12 mouse cellular contexts compared by ENCODE assay signal in genomic region chr17:85377496-85377895, GRCm38 (mm10).
"Had no signal": no experiment of that assay in that cellular context is flagged by ENCODE, and none has a peak within 500 bp of the region (broad histone marks: within the 10 kb centered on the region; RNA-seq: fewer than 3 reads in every experiment).

No protein-coding gene starts in this region.

- ATAC-seq: intestine, embryonic 15.5 days; midbrain, embryonic 15.5 days had no signal

- H3K4me1 ChIP-seq: neural tube, embryonic 12.5 days had no signal

- DNase-seq: kidney, adult 2 months; kidney, postnatal 25 days; layer of hippocampus, postnatal 36 days; liver, embryonic 13.5 days; lung, adult 2 months; thymus, postnatal 4 days had no signal

- H3K27ac ChIP-seq: intestine, embryonic 15.5 days; kidney, embryonic 15.5 days; limb, embryonic 15.5 days; liver, embryonic 13.5 days; midbrain, embryonic 15.5 days; neural tube, embryonic 12.5 days; stomach, postnatal 0 days had no signal

- H3K9me3 ChIP-seq: intestine, embryonic 15.5 days; kidney, embryonic 15.5 days; limb, embryonic 15.5 days; liver, embryonic 13.5 days; midbrain, embryonic 15.5 days; neural tube, embryonic 12.5 days had no signal

- H3K4me3 ChIP-seq: intestine, embryonic 15.5 days; kidney, embryonic 15.5 days; limb, embryonic 15.5 days; liver, embryonic 13.5 days; midbrain, embryonic 15.5 days; neural tube, embryonic 12.5 days had no signal

- H3K9ac ChIP-seq: intestine, embryonic 15.5 days; kidney, embryonic 15.5 days; limb, embryonic 15.5 days; liver, embryonic 13.5 days; midbrain, embryonic 15.5 days; neural tube, embryonic 12.5 days had no signal

- H3K27me3 ChIP-seq: intestine, embryonic 15.5 days; kidney, embryonic 15.5 days; liver, embryonic 13.5 days; neural tube, embryonic 12.5 days had no signal

- H3K36me3 ChIP-seq: intestine, embryonic 15.5 days; kidney, embryonic 15.5 days; limb, embryonic 15.5 days; liver, embryonic 13.5 days; midbrain, embryonic 15.5 days; neural tube, embryonic 12.5 days had no signal

- H3K4me2 ChIP-seq: intestine, embryonic 15.5 days; kidney, embryonic 15.5 days; limb, embryonic 15.5 days; liver, embryonic 13.5 days; midbrain, embryonic 15.5 days; neural tube, embryonic 12.5 days had no signal
